Mouse (Mus musculus): ENCODE measurements at regions not wholly inside any gene's neighbourhood (a gene's known extent, or its start where the extent isn't known, plus 50 kb on each side); places are given as distances from the start of the nearest gene placed in this dataset.

GRCm38 (mm10) chr15:67235107-67235785, 734.5 kb upstream of the Lrrc6 start:
- no peak for ATAC-seq (ENCODE audit: low FRiP score)
- 91% methylated on average over 5 of the region's 5 CpGs for WGBS
- no peak overlapping the region for H3K27ac ChIP-seq (ENCODE audit: low read depth, low read length)
- no peaks in the 10 kb centered on the region for H3K27me3 ChIP-seq (ENCODE audit: control insufficient read depth, insufficient read depth, low read length)
- H3K4me3 ChIP-seq (ENCODE audit: low read depth, low read length) = no peak overlapping the region
- H3K9ac ChIP-seq (ENCODE audit: low read length) = no peak overlapping the region
- no peaks in the 10 kb centered on the region for H3K4me1 ChIP-seq (ENCODE audit: control insufficient read depth, insufficient read depth, low read length)
- no peaks in the 10 kb centered on the region for H3K36me3 ChIP-seq (ENCODE audit: control insufficient read depth, insufficient read depth, low read length)
- DNase-seq (ENCODE audit: low spot score, missing footprints) = no peak
- H3K9me3 ChIP-seq (ENCODE audit: control insufficient read depth, low read length) = no peaks in the 10 kb centered on the region
- no peak overlapping the region for H3K4me2 ChIP-seq

- 78% methylated on average over 5 of the region's 5 CpGs for WGBS
- Histone ChIP-seq H3K4me1 (ENCODE audit: control insufficient read depth, insufficient read depth, low read length) (no peaks in the 10 kb centered on the region), H3K27me3 (ENCODE audit: control insufficient read depth, insufficient read depth, low read length) (no peaks in the 10 kb centered on the region), H3K9me3 (ENCODE audit: control insufficient read depth, low read length) (no peaks in the 10 kb centered on the region), H3K27ac (ENCODE audit: low read depth, low read length) (no peak overlapping the region), H3K9ac (ENCODE audit: low read length) (no peak overlapping the region), H3K36me3 (ENCODE audit: control insufficient read depth, insufficient read depth, low read length) (no peaks in the 10 kb centered on the region), H3K4me3 (ENCODE audit: low read depth, low read length) (no peak overlapping the region), H3K4me2 (no peak overlapping the region)
- no peak for DNase-seq (ENCODE audit: low spot score, missing footprints)
- ATAC-seq (ENCODE audit: low FRiP score) = no peak
These were observed 728.6 kb upstream of the Lrrc6 start for GRCm38 (mm10) chr15:67229359-67229758.

- WGBS = 95% methylated on average over 2 of the region's 2 CpGs
- no peak overlapping the region for H3K9ac ChIP-seq (ENCODE audit: low read length)
- no peak overlapping the region for H3K4me3 ChIP-seq (ENCODE audit: low read depth, low read length)
- ATAC-seq (ENCODE audit: low FRiP score) = no peak
- no peak overlapping the region for H3K27ac ChIP-seq (ENCODE audit: low read depth, low read length)
- no peaks in the 10 kb centered on the region for H3K27me3 ChIP-seq (ENCODE audit: control insufficient read depth, insufficient read depth, low read length)
- H3K4me2 ChIP-seq = no peak overlapping the region
- DNase-seq (ENCODE audit: low spot score, missing footprints) = no peak
- H3K36me3 ChIP-seq (ENCODE audit: control insufficient read depth, insufficient read depth, low read length) = no peaks in the 10 kb centered on the region
- H3K9me3 ChIP-seq (ENCODE audit: control insufficient read depth, low read length) = no peaks in the 10 kb centered on the region
- no peaks in the 10 kb centered on the region for H3K4me1 ChIP-seq (ENCODE audit: control insufficient read depth, insufficient read depth, low read length)
These were observed 727.9 kb upstream of the Lrrc6 start for GRCm38 (mm10) chr15:67228633-67229032.

- H3K9me3 ChIP-seq (ENCODE audit: control insufficient read depth, low read length) = no peaks in the 10 kb centered on the region
- no peaks in the 10 kb centered on the region for H3K36me3 ChIP-seq (ENCODE audit: control insufficient read depth, insufficient read depth, low read length)
- WGBS = 90% methylated on average over 7 of the region's 7 CpGs
- no peak overlapping the region for H3K4me3 ChIP-seq (ENCODE audit: low read depth, low read length)
- no peak overlapping the region for H3K4me2 ChIP-seq
- ATAC-seq (ENCODE audit: low FRiP score) (no peak), DNase-seq (ENCODE audit: low spot score, missing footprints) (no peak)
- no peaks in the 10 kb centered on the region for H3K27me3 ChIP-seq (ENCODE audit: control insufficient read depth, insufficient read depth, low read length)
- H3K4me1 ChIP-seq (ENCODE audit: control insufficient read depth, insufficient read depth, low read length) = no peaks in the 10 kb centered on the region
- no peak overlapping the region for H3K9ac ChIP-seq (ENCODE audit: low read length)
- H3K27ac ChIP-seq (ENCODE audit: low read depth, low read length) = no peak overlapping the region
These were observed 726.9 kb upstream of the Lrrc6 start for GRCm38 (mm10) chr15:67227456-67228164.

GRCm38 (mm10) chr15:67226900-67227299, 726.2 kb upstream of the Lrrc6 start:
- no peak overlapping the region for H3K4me2 ChIP-seq
- 88% methylated on average over 9 of the region's 9 CpGs for WGBS
- DNase-seq (ENCODE audit: low spot score, missing footprints) (no peak), ATAC-seq (ENCODE audit: low FRiP score) (no peak)
- H3K9me3 ChIP-seq (ENCODE audit: control insufficient read depth, low read length) = no peaks in the 10 kb centered on the region
- H3K36me3 ChIP-seq (ENCODE audit: control insufficient read depth, insufficient read depth, low read length) = no peaks in the 10 kb centered on the region
- H3K4me1 ChIP-seq (ENCODE audit: control insufficient read depth, insufficient read depth, low read length) = no peaks in the 10 kb centered on the region
- H3K4me3 ChIP-seq (ENCODE audit: low read depth, low read length) = no peak overlapping the region
- no peak overlapping the region for H3K9ac ChIP-seq (ENCODE audit: low read length)
- H3K27me3 ChIP-seq (ENCODE audit: control insufficient read depth, insufficient read depth, low read length) = no peaks in the 10 kb centered on the region
- H3K27ac ChIP-seq (ENCODE audit: low read depth, low read length) = no peak overlapping the region

All from midbrain, embryonic 11.5 days (tissue).